Mouse (Mus musculus): ENCODE results near the gene Cldn6.

- no peak for TF ChIP-seq MAFK (IDR thresholded peaks at IDR 0.05; ENCODE audit: borderline replicate concordance, low read depth, low read length)
- TF ChIP-seq GABPA (IDR thresholded peaks at IDR 0.05; ENCODE audit: low read depth, low read length), result no peak
- no peak for TF ChIP-seq POLR2A (IDR thresholded peaks at IDR 0.05; ENCODE audit: control insufficient read depth in 1 of 2, insufficient read depth in 1 of 2, low read depth in 1 of 2, low read length in 2 of 2, poor library complexity in 1 of 2)
- TF ChIP-seq EP300 (IDR thresholded peaks at IDR 0.05; ENCODE audit: low read depth in 1 of 2, low read length in 2 of 2), result no peak
- TF ChIP-seq POLR2AphosphoS5 (IDR thresholded peaks at IDR 0.05; ENCODE audit: borderline replicate concordance, low read depth, low read length), result no peak
- no peak for TF ChIP-seq POLR2AphosphoS2 (IDR thresholded peaks at IDR 0.05; ENCODE audit: low read length)
- TF ChIP-seq CTCF (IDR thresholded peaks at IDR 0.05 in 2 of 3, conservative IDR thresholded peaks at IDR 0.05 in 1 of 3; ENCODE audit: control insufficient read depth in 1 of 3, insufficient read depth in 1 of 3, low read depth in 2 of 3, low read length in 3 of 3, poor library complexity in 1 of 3, severe bottlenecking in 1 of 3), result no peak
- no peak for TF ChIP-seq SMC3 (IDR thresholded peaks at IDR 0.05; ENCODE audit: low read depth, low read length)
- no peak for TF ChIP-seq GATA1 (IDR thresholded peaks at IDR 0.05; ENCODE audit: low read depth, low read length)
- TF ChIP-seq ZC3H11A (IDR thresholded peaks at IDR 0.05; ENCODE audit: low read depth, low read length), result no peak
- no peak for TF ChIP-seq MYB (IDR thresholded peaks at IDR 0.05; ENCODE audit: low read depth, low read length)
- TF ChIP-seq TBP (IDR thresholded peaks at IDR 0.05; ENCODE audit: low read depth, low read length), result no peak
Observed at GRCm38 (mm10) chr17:23631241-23631640, 47.8 kb upstream of the Cldn6 start.
